Comparison of ENCODE assay signal across 11 mouse cellular contexts in the genomic region with DNA sequence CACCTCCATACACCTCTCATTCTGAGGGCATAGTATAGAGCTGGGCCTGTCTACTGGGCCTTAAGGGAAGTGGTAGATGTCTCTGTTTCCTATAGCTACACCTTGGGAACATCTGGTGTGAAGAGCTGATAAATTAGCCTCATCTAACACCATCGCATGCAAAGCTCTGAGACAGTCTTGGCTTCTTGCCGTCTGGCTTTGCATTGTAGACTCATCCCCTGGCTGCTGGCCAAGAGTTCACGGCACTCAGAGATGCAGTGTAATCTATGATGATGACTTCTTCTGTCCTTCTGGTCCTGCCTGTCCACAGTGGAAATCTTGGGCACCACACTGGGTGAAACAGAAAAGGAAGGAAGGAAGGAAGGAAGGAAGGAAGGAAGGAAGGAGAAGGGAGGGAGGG.
DNase-seq lines count a peak whose midpoint lies in the region; ATAC-seq and TF ChIP-seq lines count a peak whose summit lies in the region.
"Had no signal": no experiment of that assay in that cellular context is flagged by ENCODE, and none has a peak within 500 bp of the region (broad histone marks: within the 10 kb centered on the region; RNA-seq: fewer than 3 reads in every experiment).

No protein-coding gene starts in this region.

- H3K4me2 ChIP-seq in hindbrain, postnatal 0 days (ENCODE audit: low read depth, low read length), result no peak overlapping the region
- H3K4me2 ChIP-seq: embryonic facial prominence, embryonic 15.5 days had no signal

- TF ChIP-seq CTCF in hindbrain, postnatal 0 days (IDR thresholded peaks at IDR 0.05; ENCODE audit: low read depth), result no peak

- no peak overlapping the region for H3K9ac ChIP-seq in hindbrain, postnatal 0 days (replicated peaks; ENCODE audit: low read length)
- H3K9ac ChIP-seq: embryonic facial prominence, embryonic 15.5 days had no signal

- WGBS in hindbrain, postnatal 0 days, result 38% methylated on average over 3 of the region's 3 CpGs
- WGBS in hindbrain, embryonic 10.5 days, result 87% methylated on average over 3 of the region's 3 CpGs

- peak; percentile 75 for DNase-seq in hindbrain, postnatal 0 days (ENCODE audit: low spot score)
- DNase-seq in hindbrain, embryonic 10.5 days (ENCODE audit: low spot score), result no peak
- DNase-seq in ovary, postnatal 36 days (ENCODE audit: low spot score), result peak; percentile 5
- DNase-seq in ovary, postnatal 10 days (ENCODE audit: low spot score), result no peak
- peak; percentile 69 for DNase-seq in adrenal gland, postnatal 10 days
- peak; percentile 32 for DNase-seq in right cerebral cortex, postnatal 4 days
- no peak for DNase-seq in spleen, postnatal 14 days (ENCODE audit: low spot score in 2 of 2)
- DNase-seq: heart, postnatal 10 days; thymus, adult 18-20 months had no signal

- no peaks in the 10 kb centered on the region for H3K4me1 ChIP-seq in hindbrain, postnatal 0 days (ENCODE audit: insufficient read depth, low read length)
- H3K4me1 ChIP-seq in hindbrain, embryonic 10.5 days (replicated peaks), result no peaks in the 10 kb centered on the region
- H3K4me1 ChIP-seq: embryonic facial prominence, embryonic 15.5 days had no signal

- no peaks in the 10 kb centered on the region for H3K27me3 ChIP-seq in hindbrain, postnatal 0 days (ENCODE audit: insufficient read depth, low read length)
- H3K27me3 ChIP-seq in hindbrain, embryonic 10.5 days (ENCODE audit: insufficient read depth, poor library complexity, severe bottlenecking), result no peaks in the 10 kb centered on the region
- H3K27me3 ChIP-seq: embryonic facial prominence, embryonic 15.5 days had no signal

- no peaks in the 10 kb centered on the region for H3K36me3 ChIP-seq in hindbrain, postnatal 0 days (ENCODE audit: insufficient read depth, low read length)
- H3K36me3 ChIP-seq in hindbrain, embryonic 10.5 days, result no peaks in the 10 kb centered on the region
- H3K36me3 ChIP-seq: embryonic facial prominence, embryonic 15.5 days had no signal

- H3K9me3 ChIP-seq in hindbrain, postnatal 0 days (ENCODE audit: low read length), result no peaks in the 10 kb centered on the region
- 0 out of 2 replicates have a peak, but pooled peaks cover 5% of the 10 kb centered on the region for H3K9me3 ChIP-seq in hindbrain, embryonic 10.5 days
- H3K9me3 ChIP-seq: embryonic facial prominence, embryonic 15.5 days had no signal

- peak; percentile 55; the same call in 1 of the 2 replicates for ATAC-seq in hindbrain, postnatal 0 days

- H3K4me3 ChIP-seq in hindbrain, postnatal 0 days (ENCODE audit: low read length), result no peak overlapping the region
- H3K4me3 ChIP-seq in hindbrain, embryonic 10.5 days, result no peak overlapping the region
- H3K4me3 ChIP-seq: embryonic facial prominence, embryonic 15.5 days had no signal

- no peak overlapping the region for H3K27ac ChIP-seq in hindbrain, postnatal 0 days
- no peak overlapping the region for H3K27ac ChIP-seq in hindbrain, embryonic 10.5 days
- H3K27ac ChIP-seq: embryonic facial prominence, embryonic 15.5 days; macrophage had no signal

Comparison
In these comparisons a context has a peak if more than half of its experiments do, and no peak if none do; other contexts are left out.
1. DNase-seq: peak in hindbrain, postnatal 0 days (single experiment), ovary, postnatal 36 days (single experiment), adrenal gland, postnatal 10 days (single experiment) and right cerebral cortex, postnatal 4 days (single experiment); none in hindbrain, embryonic 10.5 days (single experiment), ovary, postnatal 10 days (single experiment) and spleen, postnatal 14 days (0 of 2).